In the genomic region with DNA sequence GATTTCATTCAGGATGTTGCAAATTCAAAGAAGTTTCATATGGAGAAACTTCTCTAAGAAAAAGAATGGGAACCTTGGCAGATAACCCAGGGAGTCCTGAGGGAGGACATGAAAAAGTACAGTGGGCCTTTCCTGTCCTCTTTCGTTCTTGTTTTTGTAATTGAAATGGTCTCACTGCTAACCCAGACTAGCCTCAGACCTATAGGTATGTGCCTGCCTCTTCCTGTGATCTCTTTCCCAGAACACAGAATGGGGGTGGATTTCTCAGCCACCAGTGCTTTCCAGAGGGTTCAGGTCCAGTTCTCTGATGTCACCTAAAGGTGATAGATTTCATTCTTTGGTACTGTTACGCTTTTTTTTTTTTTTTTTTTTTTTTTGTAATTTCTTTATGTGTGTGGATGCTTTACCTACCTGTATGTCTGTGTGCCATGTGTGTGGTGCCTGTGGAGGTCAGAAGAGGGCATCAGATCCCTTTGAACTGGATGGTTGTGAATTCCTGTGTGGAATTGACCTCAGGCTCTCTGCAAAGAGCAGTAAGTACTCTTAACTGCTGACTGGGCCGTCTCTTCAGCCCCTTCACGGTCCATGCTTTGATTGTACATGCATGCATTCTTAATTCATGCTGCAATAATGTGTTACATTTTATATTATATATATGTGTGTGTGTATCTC, we compare ENCODE assay signal across 10 mouse cellular contexts. TPM values are rescaled to one million over a fixed set of nuclear protein-coding genes. Genes with fewer than 3 reads are reported as not detected.
DNase-seq lines count a peak whose midpoint lies in the region; ATAC-seq lines count a peak whose summit lies in the region.
"Had no signal": no experiment of that assay in that cellular context is flagged by ENCODE, and none has a peak within 500 bp of the region (broad histone marks: within the 10 kb centered on the region; RNA-seq: fewer than 3 reads in every experiment).

No protein-coding gene starts in this region.

- DNase-seq in embryo, embryonic 10 days (ENCODE audit: low spot score) = peak; percentile 33
- DNase-seq in embryo, embryonic 11 days = no peak
- peak; percentile 51 for DNase-seq in ZHBTc4 (ENCODE audit: low read depth, low spot score)
- DNase-seq in left cerebral cortex, adult 9 months (ENCODE audit: low spot score in 2 of 2) = no peak
- DNase-seq in layer of hippocampus, adult 11-12 months (ENCODE audit: low spot score) = no peak
- DNase-seq: gastrocnemius, postnatal 25 days had no signal

- no peaks in the 10 kb centered on the region for H3K27me3 ChIP-seq in kidney, embryonic 15.5 days
- H3K27me3 ChIP-seq in kidney, embryonic 14.5 days (ENCODE audit: control insufficient read depth, insufficient read depth, low read length) = no peaks in the 10 kb centered on the region
- no peaks in the 10 kb centered on the region for H3K27me3 ChIP-seq in liver, embryonic 16.5 days (ENCODE audit: control insufficient read depth, insufficient read depth, low read depth, low read length)

- no peak overlapping the region for H3K9ac ChIP-seq in kidney, embryonic 15.5 days
- no peak overlapping the region for H3K9ac ChIP-seq in kidney, embryonic 14.5 days (ENCODE audit: low read depth, low read length)
- no peak overlapping the region for H3K9ac ChIP-seq in liver, embryonic 16.5 days (ENCODE audit: low read depth, low read length)

- H3K9me3 ChIP-seq in kidney, embryonic 15.5 days (replicated peaks) = no peaks in the 10 kb centered on the region
- H3K9me3 ChIP-seq in kidney, embryonic 14.5 days (ENCODE audit: control insufficient read depth, low read length) = no peaks in the 10 kb centered on the region
- H3K9me3 ChIP-seq in liver, embryonic 16.5 days (replicated peaks; ENCODE audit: control insufficient read depth, low read length) = no peaks in the 10 kb centered on the region

- 0 out of 2 replicates have a peak overlapping the region, but pooled peaks have one; percentile 45 for H3K27ac ChIP-seq in kidney, embryonic 15.5 days
- no peak overlapping the region for H3K27ac ChIP-seq in kidney, embryonic 14.5 days (ENCODE audit: low read depth, low read length)
- 0 out of 2 replicates have a peak overlapping the region, but pooled peaks have one; percentile 3 for H3K27ac ChIP-seq in liver, embryonic 16.5 days (ENCODE audit: low read length)

- peaks cover 40% of the 10 kb centered on the region for H3K4me1 ChIP-seq in kidney, embryonic 15.5 days
- peaks cover 27% of the 10 kb centered on the region for H3K4me1 ChIP-seq in kidney, embryonic 14.5 days (ENCODE audit: control insufficient read depth, insufficient read depth, low read length)
- H3K4me1 ChIP-seq in liver, embryonic 16.5 days (ENCODE audit: control insufficient read depth, low read depth, low read length) = peaks cover 39% of the 10 kb centered on the region

- H3K4me2 ChIP-seq in kidney, embryonic 15.5 days = no peak overlapping the region
- no peak overlapping the region for H3K4me2 ChIP-seq in kidney, embryonic 14.5 days (replicated peaks; ENCODE audit: low read depth, low read length)
- no peak overlapping the region for H3K4me2 ChIP-seq in liver, embryonic 16.5 days (ENCODE audit: low read depth, low read length)

- ATAC-seq in kidney, embryonic 15.5 days (replicated peaks; ENCODE audit: low FRiP score) = no peak
- no peak for ATAC-seq in kidney, embryonic 14.5 days (ENCODE audit: low FRiP score, low TSS enrichment)
- no peak for ATAC-seq in liver, embryonic 16.5 days (ENCODE audit: low read depth)
- ATAC-seq: midbrain, embryonic 16.5 days had no signal

- 42% methylated on average over 4 of the region's 4 CpGs for WGBS in kidney, embryonic 15.5 days
- WGBS in kidney, embryonic 14.5 days = 40% methylated on average over 4 of the region's 4 CpGs
- WGBS in liver, embryonic 16.5 days (ENCODE audit: insufficient replicate concordance) = 69% methylated on average over 4 of the region's 4 CpGs

- H3K4me3 ChIP-seq in kidney, embryonic 15.5 days (replicated peaks) = no peak overlapping the region
- no peak overlapping the region for H3K4me3 ChIP-seq in kidney, embryonic 14.5 days (ENCODE audit: low read length)
- no peak overlapping the region for H3K4me3 ChIP-seq in liver, embryonic 16.5 days (ENCODE audit: low read depth, low read length)

- no peaks in the 10 kb centered on the region for H3K36me3 ChIP-seq in kidney, embryonic 15.5 days
- no peaks in the 10 kb centered on the region for H3K36me3 ChIP-seq in kidney, embryonic 14.5 days (ENCODE audit: control insufficient read depth, insufficient read depth, low read length)
- no peaks in the 10 kb centered on the region for H3K36me3 ChIP-seq in liver, embryonic 16.5 days (ENCODE audit: control insufficient read depth, insufficient read depth)

RNA-seq across cellular contexts. Expression of gene Dstn, which starts 3.8 kb away (rescaled TPM):
- polyA plus RNA-seq in kidney, embryonic 15.5 days (2015; fragmentation: Nextera tagmentation; extraction: Ambion mirVana) = 387 and 407 TPM in 2 replicates
- polyA plus RNA-seq in kidney, embryonic 14.5 days (2014; fragmentation: Nextera tagmentation; extraction: Ambion mirVana) = 319 and 404 TPM in 2 replicates
- polyA plus RNA-seq in liver, embryonic 16.5 days (2015; fragmentation: Nextera tagmentation; extraction: Ambion mirVana) = 123 and 137 TPM in 2 replicates

RNA-seq across cellular contexts. Expression of gene Bfsp1, which starts 56.0 kb away (rescaled TPM):
- polyA plus RNA-seq in kidney, embryonic 15.5 days (2015; fragmentation: Nextera tagmentation; extraction: Ambion mirVana) = 1.3 and 1.5 TPM in 2 replicates
- polyA plus RNA-seq in kidney, embryonic 14.5 days (2014; fragmentation: Nextera tagmentation; extraction: Ambion mirVana) = 1.0 and 1.7 TPM in 2 replicates
- polyA plus RNA-seq in liver, embryonic 16.5 days (2015; fragmentation: Nextera tagmentation; extraction: Ambion mirVana) = 0.11 and 0.13 TPM in 2 replicates

Comparison
In these comparisons a context has a peak if more than half of its experiments do, and no peak if none do; other contexts are left out.
1. DNase-seq: peak in embryo, embryonic 10 days (single experiment) and ZHBTc4 (single experiment); none in embryo, embryonic 11 days (single experiment), left cerebral cortex, adult 9 months (0 of 2) and layer of hippocampus, adult 11-12 months (single experiment).